Comparison of ENCODE assay signal across 12 mouse cellular contexts in genomic region chr12:106031916-106032315, GRCm38 (mm10). TPM values are rescaled to one million over a fixed set of nuclear protein-coding genes. Genes with fewer than 3 reads are reported as not detected.
DNase-seq lines count a peak whose midpoint lies in the region; ATAC-seq and TF ChIP-seq lines count a peak whose summit lies in the region.
"Had no signal": no experiment of that assay in that cellular context is flagged by ENCODE, and none has a peak within 500 bp of the region (broad histone marks: within the 10 kb centered on the region; RNA-seq: fewer than 3 reads in every experiment).

No protein-coding gene starts in this region.

- intact Hi-C loops in left cerebral cortex, adult 2 months (cut with DNase I): no loop called here
- intact Hi-C loops in left cerebral cortex, postnatal 25 days (cut with DNase I): no loop called here

- no peak for TF ChIP-seq CTCF in left cerebral cortex, adult 2 months (IDR thresholded peaks at IDR 0.05)

- no peaks in the 10 kb centered on the region for H3K9me3 ChIP-seq in embryonic facial prominence, embryonic 15.5 days (replicated peaks)

- no peak for ATAC-seq in embryonic facial prominence, embryonic 15.5 days (ENCODE audit: insufficient number of reproducible peaks, low FRiP score, low TSS enrichment, low read depth)

- H3K4me1 ChIP-seq in embryonic facial prominence, embryonic 15.5 days: peaks cover 10% of the 10 kb centered on the region

- no peaks in the 10 kb centered on the region for H3K27me3 ChIP-seq in embryonic facial prominence, embryonic 15.5 days

- 58% methylated on average over 9 of the region's 9 CpGs for WGBS in embryonic facial prominence, embryonic 15.5 days

- no peaks in the 10 kb centered on the region for H3K36me3 ChIP-seq in embryonic facial prominence, embryonic 15.5 days

- H3K9ac ChIP-seq in embryonic facial prominence, embryonic 15.5 days: no peak overlapping the region

- DNase-seq in left cerebral cortex, adult 2 months (ENCODE audit: extremely low spot score in 1 of 2, low spot score in 2 of 2): no peak
- DNase-seq in left cerebral cortex, postnatal 25 days (ENCODE audit: low spot score in 2 of 2): no peak
- peak; percentile 23 for DNase-seq in CD8-positive naive resting alpha-beta T cell, adult 2 months (ENCODE audit: low read depth in 2 of 2, low spot score in 2 of 2)
- peak; percentile 9 for DNase-seq in mesoderm, embryonic 11.5 days (ENCODE audit: low read depth, low spot score)
- no peak for DNase-seq in adrenal gland, adult 18-20 months (ENCODE audit: low spot score in 2 of 2)
- no peak for DNase-seq in cerebellum, adult 8-10 months
- no peak for DNase-seq in testis, postnatal 14 days (ENCODE audit: low spot score)
- DNase-seq: cerebellum, adult 9-11 months; heart, adult 18-20 months; kidney, adult 18-20 months had no signal

- H3K4me2 ChIP-seq in embryonic facial prominence, embryonic 15.5 days (replicated peaks): no peak overlapping the region

- peak overlapping the region; percentile 63 for H3K27ac ChIP-seq in left cerebral cortex, adult 2 months
- 0 out of 2 replicates have a peak overlapping the region, but pooled peaks have one; percentile 7 for H3K27ac ChIP-seq in embryonic facial prominence, embryonic 15.5 days (replicated peaks)

- H3K4me3 ChIP-seq in left cerebral cortex, adult 2 months: no peak overlapping the region
- H3K4me3 ChIP-seq in embryonic facial prominence, embryonic 15.5 days (replicated peaks): no peak overlapping the region
- H3K4me3 ChIP-seq: myocyte had no signal

RNA-seq across cellular contexts. Expression of gene Vrk1, which starts 21.9 kb away (rescaled TPM):
- total RNA-seq in left cerebral cortex, adult 2 months (2021): 10 to 100 TPM; 12.9 to 13.0 TPM
- total RNA-seq in left cerebral cortex, postnatal 25 days (2021): 10 to 100 TPM; 12.6 to 17.7 TPM
- 51.2 and 54.2 TPM in 2 replicates for polyA plus RNA-seq in embryonic facial prominence, embryonic 15.5 days (2015; fragmentation: Nextera tagmentation; extraction: Ambion mirVana)
- total RNA-seq in adrenal gland, adult 18-20 months (2021): 10 to 100 TPM; 13.1 to 14.4 TPM

Comparison
In these comparisons a context has a peak if more than half of its experiments do, and no peak if none do; other contexts are left out.
1. DNase-seq: peak in CD8-positive naive resting alpha-beta T cell, adult 2 months (2 of 2) and mesoderm, embryonic 11.5 days (single experiment); none in left cerebral cortex, adult 2 months (0 of 2), left cerebral cortex, postnatal 25 days (0 of 2), adrenal gland, adult 18-20 months (0 of 2), cerebellum, adult 8-10 months (single experiment) and testis, postnatal 14 days (single experiment).